Mouse (Mus musculus): Measurements from ENCODE around the gene Clmp. TPM values are rescaled to one million over a fixed set of nuclear protein-coding genes. Genes with fewer than 3 reads are reported as not detected.
A peak's percentile ranks its signal among the peaks of the same experiment; 100 is the strongest.

The Clmp gene
- polyA plus RNA-seq, 1 experiment from 2014 or later, result 23.0 TPM

- no peaks in the 10 kb centered on the region for H3K9me3 ChIP-seq (ENCODE audit: control insufficient read depth)
- no peak for TF ChIP-seq CTCF (IDR thresholded peaks at IDR 0.05; ENCODE audit: low read depth)
- no peak for ATAC-seq
- no peak overlapping the region for H3K27ac ChIP-seq (ENCODE audit: low read depth, low read length)
- no peaks in the 10 kb centered on the region for H3K27me3 ChIP-seq (replicated peaks; ENCODE audit: control insufficient read depth, insufficient read depth, low read length)
- no peak overlapping the region for H3K4me3 ChIP-seq (ENCODE audit: low read depth, low read length)
- no peaks in the 10 kb centered on the region for H3K36me3 ChIP-seq (ENCODE audit: control insufficient read depth, insufficient read depth)
- no peaks in the 10 kb centered on the region for H3K4me1 ChIP-seq (replicated peaks; ENCODE audit: control insufficient read depth, insufficient read depth, low read length)
- no peak overlapping the region for H3K4me2 ChIP-seq (replicated peaks; ENCODE audit: low read depth)
- H3K9ac ChIP-seq (ENCODE audit: low read depth, low read length), result no peak overlapping the region
- WGBS, result 61% methylated on average over 4 of the region's 4 CpGs
These were observed 25.9 kb downstream of the Clmp start for GRCm38 (mm10) chr9:40711654-40712053.

- no peak for ATAC-seq
- H3K27ac ChIP-seq (ENCODE audit: low read depth, low read length), result no peak overlapping the region
- WGBS, result 48% methylated on average over 18 of the region's 18 CpGs
These were observed 31.6 kb downstream of the Clmp start for GRCm38 (mm10) chr9:40717182-40717874.

GRCm38 (mm10) chr9:40717875-40718185 is 32.1 kb downstream of the Clmp start:
- ATAC-seq, result no peak
- no peaks in the 10 kb centered on the region for H3K4me1 ChIP-seq (replicated peaks; ENCODE audit: control insufficient read depth, insufficient read depth, low read length)
- no peak overlapping the region for H3K4me2 ChIP-seq (replicated peaks; ENCODE audit: low read depth)
- H3K36me3 ChIP-seq (ENCODE audit: control insufficient read depth, insufficient read depth), result no peaks in the 10 kb centered on the region
- TF ChIP-seq CTCF (IDR thresholded peaks at IDR 0.05; ENCODE audit: low read depth), result no peak
- 26% methylated on average over 7 of the region's 7 CpGs for WGBS
- H3K9me3 ChIP-seq (ENCODE audit: control insufficient read depth), result no peaks in the 10 kb centered on the region
- H3K27ac ChIP-seq (ENCODE audit: low read depth, low read length), result no peak overlapping the region
- no peaks in the 10 kb centered on the region for H3K27me3 ChIP-seq (replicated peaks; ENCODE audit: control insufficient read depth, insufficient read depth, low read length)
- no peak overlapping the region for H3K9ac ChIP-seq (ENCODE audit: low read depth, low read length)
- H3K4me3 ChIP-seq (ENCODE audit: low read depth, low read length), result no peak overlapping the region

More at GRCm38 (mm10) chr9:40717182-40717874, 31.6 kb downstream of the Clmp start:
- peak; percentile 52 for TF ChIP-seq CTCF (IDR thresholded peaks at IDR 0.05; ENCODE audit: low read depth)
- Histone ChIP-seq H3K4me3 (ENCODE audit: low read depth, low read length) (no peak overlapping the region), H3K4me1 (replicated peaks; ENCODE audit: control insufficient read depth, insufficient read depth, low read length) (no peaks in the 10 kb centered on the region), H3K36me3 (ENCODE audit: control insufficient read depth, insufficient read depth) (no peaks in the 10 kb centered on the region), H3K9me3 (ENCODE audit: control insufficient read depth) (no peaks in the 10 kb centered on the region), H3K4me2 (replicated peaks; ENCODE audit: low read depth) (no peak overlapping the region), H3K9ac (ENCODE audit: low read depth, low read length) (no peak overlapping the region), H3K27me3 (replicated peaks; ENCODE audit: control insufficient read depth, insufficient read depth, low read length) (no peaks in the 10 kb centered on the region)

GRCm38 (mm10) chr9:40720881-40721280 is 35.1 kb downstream of the Clmp start:
- Histone ChIP-seq H3K4me3 (ENCODE audit: low read depth, low read length) (no peak overlapping the region), H3K9me3 (ENCODE audit: control insufficient read depth) (no peaks in the 10 kb centered on the region), H3K4me1 (replicated peaks; ENCODE audit: control insufficient read depth, insufficient read depth, low read length) (no peaks in the 10 kb centered on the region), H3K4me2 (replicated peaks; ENCODE audit: low read depth) (no peak overlapping the region), H3K27me3 (replicated peaks; ENCODE audit: control insufficient read depth, insufficient read depth, low read length) (no peaks in the 10 kb centered on the region), H3K9ac (ENCODE audit: low read depth, low read length) (no peak overlapping the region), H3K27ac (ENCODE audit: low read depth, low read length) (no peak overlapping the region), H3K36me3 (ENCODE audit: control insufficient read depth, insufficient read depth) (no peaks in the 10 kb centered on the region)
- ATAC-seq, result no peak
- TF ChIP-seq CTCF (IDR thresholded peaks at IDR 0.05; ENCODE audit: low read depth), result no peak
- 51% methylated on average over 7 of the region's 7 CpGs for WGBS

- no peak overlapping the region for H3K4me2 ChIP-seq (replicated peaks; ENCODE audit: low read depth)
- H3K9ac ChIP-seq (ENCODE audit: low read depth, low read length), result no peak overlapping the region
- no peak overlapping the region for H3K27ac ChIP-seq (ENCODE audit: low read depth, low read length)
- 62% methylated on average over 2 of the region's 2 CpGs for WGBS
- no peaks in the 10 kb centered on the region for H3K9me3 ChIP-seq (ENCODE audit: control insufficient read depth)
- no peak for ATAC-seq
- H3K4me3 ChIP-seq (ENCODE audit: low read depth, low read length), result no peak overlapping the region
- no peak for TF ChIP-seq CTCF (IDR thresholded peaks at IDR 0.05; ENCODE audit: low read depth)
- no peaks in the 10 kb centered on the region for H3K4me1 ChIP-seq (replicated peaks; ENCODE audit: control insufficient read depth, insufficient read depth, low read length)
- H3K27me3 ChIP-seq (replicated peaks; ENCODE audit: control insufficient read depth, insufficient read depth, low read length), result no peaks in the 10 kb centered on the region
- no peaks in the 10 kb centered on the region for H3K36me3 ChIP-seq (ENCODE audit: control insufficient read depth, insufficient read depth)
These were observed 37.6 kb downstream of the Clmp start for GRCm38 (mm10) chr9:40723311-40723772.

- H3K4me2 ChIP-seq (replicated peaks; ENCODE audit: low read depth), result no peak overlapping the region
- H3K9me3 ChIP-seq (ENCODE audit: control insufficient read depth), result no peaks in the 10 kb centered on the region
- no peak for TF ChIP-seq CTCF (IDR thresholded peaks at IDR 0.05; ENCODE audit: low read depth)
- no peak for ATAC-seq
- H3K9ac ChIP-seq (ENCODE audit: low read depth, low read length), result no peak overlapping the region
- H3K27ac ChIP-seq (ENCODE audit: low read depth, low read length), result no peak overlapping the region
- no peaks in the 10 kb centered on the region for H3K27me3 ChIP-seq (replicated peaks; ENCODE audit: control insufficient read depth, insufficient read depth, low read length)
- H3K4me1 ChIP-seq (replicated peaks; ENCODE audit: control insufficient read depth, insufficient read depth, low read length), result no peaks in the 10 kb centered on the region
- no peak overlapping the region for H3K4me3 ChIP-seq (ENCODE audit: low read depth, low read length)
- no peaks in the 10 kb centered on the region for H3K36me3 ChIP-seq (ENCODE audit: control insufficient read depth, insufficient read depth)
- WGBS, result 73% methylated on average over 5 of the region's 5 CpGs
These were observed 39.2 kb downstream of the Clmp start for GRCm38 (mm10) chr9:40724978-40725377.
